Mouse (Mus musculus) megakaryocyte, embryonic 14.5 days (primary cell): Measurements from ENCODE around the gene Pacrg.

ENCODE experiments used
- FLI1 ChIP-seq: IDR thresholded peaks from 2 replicates; pipeline ENCODE4 v1.6.1; 2012; ENCODE audit warnings: low read length, inconsistent platforms, mixed read lengths
- GATA1 ChIP-seq: IDR thresholded peaks from 3 replicates; pipeline ENCODE4 v1.6.1; 2012; ENCODE audit warnings: mixed read lengths, low read length, inconsistent platforms, borderline replicate concordance

DNA sequence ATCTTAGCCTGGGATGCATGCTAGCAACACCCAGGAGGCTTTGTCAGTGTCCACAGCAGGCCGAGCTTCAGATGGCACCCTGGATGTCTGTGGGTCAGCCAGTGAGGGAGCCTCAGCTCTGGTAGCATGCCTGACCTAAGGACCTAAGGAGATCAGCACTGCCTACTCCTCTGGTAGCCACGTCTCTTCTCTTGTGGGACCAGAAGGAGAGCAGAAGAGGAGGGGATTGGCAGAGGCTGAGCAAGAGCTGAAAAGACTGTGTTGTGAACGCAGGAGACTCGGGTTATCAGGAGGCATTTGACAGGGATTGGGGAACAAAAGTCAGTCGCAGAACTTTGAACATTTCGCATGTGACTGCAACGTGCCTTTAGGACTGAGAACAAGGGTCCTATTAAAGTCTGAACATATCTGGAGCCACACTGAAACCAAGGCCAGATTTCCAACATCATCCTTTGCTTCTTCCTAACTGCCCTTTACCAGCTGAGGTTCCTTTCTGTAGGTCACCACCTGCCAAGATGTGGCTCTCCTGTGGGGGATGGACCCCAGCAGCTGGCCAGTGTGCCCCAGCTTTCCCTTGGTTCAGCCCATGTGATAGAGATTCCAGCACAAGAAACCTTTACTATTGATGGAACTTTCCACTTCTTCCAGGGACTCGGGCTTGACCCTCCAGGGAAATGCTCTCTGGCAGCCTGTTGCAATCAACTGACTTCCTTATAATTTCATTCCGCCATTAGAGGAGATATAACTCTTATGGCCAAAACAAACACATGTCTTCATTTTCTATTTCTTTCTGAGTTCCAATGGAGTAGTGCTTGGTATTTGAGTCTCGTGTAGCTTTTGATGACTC lies 329.0 kb downstream of the Pacrg start:
- TF ChIP-seq GATA1 (no peak), FLI1 (no peak)
